Mouse (Mus musculus) hindbrain, embryonic 13.5 days (tissue): ENCODE measurements at regions not wholly inside any gene's neighbourhood (a gene's known extent, or its start where the extent isn't known, plus 50 kb on each side); places are given as distances from the start of the nearest gene placed in this dataset.
A peak's percentile ranks its signal among the peaks of the same experiment; 100 is the strongest.

Experiments
- ATAC-seq: fragments of 200-750 bp; cut with Nextera tagmentation; 2 replicates; pipeline ENCODE4 v1.8.0; 2017; ENCODE audit warnings: moderate TSS enrichment; ENCODE audit not compliant: low FRiP score
- H3K27ac ChIP-seq: fragments of 300-500 bp; sonication (generic); 2 replicates; pipeline ENCODE4 v1.5.1; 2015; ENCODE audit warnings: inconsistent platforms, mild to moderate bottlenecking, moderate library complexity
- H3K27me3 ChIP-seq: fragments of 300-500 bp; sonication (generic); 2 replicates; pipeline ENCODE4 v1.6.1; 2015; ENCODE audit warnings: mild to moderate bottlenecking, inconsistent platforms
- H3K36me3 ChIP-seq: fragments of 300-500 bp; sonication (generic); 2 replicates; pipeline ENCODE4 v1.6.1; 2015; ENCODE audit warnings: mild to moderate bottlenecking, inconsistent platforms
- H3K4me1 ChIP-seq: fragments of 300-500 bp; sonication (generic); replicated peaks from 2 replicates; pipeline ENCODE4 v1.6.1; 2015; ENCODE audit warnings: inconsistent platforms
- H3K4me2 ChIP-seq: fragments of 300-500 bp; sonication (generic); 2 replicates; pipeline ENCODE4 v1.6.1; 2015; ENCODE audit warnings: inconsistent platforms, mild to moderate bottlenecking, moderate library complexity
- H3K4me3 ChIP-seq: fragments of 300-500 bp; sonication (generic); 2 replicates; pipeline ENCODE4 v1.5.1; 2015; ENCODE audit warnings: mild to moderate bottlenecking, inconsistent platforms
- H3K9ac ChIP-seq: fragments of 300-500 bp; sonication (generic); 2 replicates; pipeline ENCODE4 v1.6.1; 2015; ENCODE audit warnings: mild to moderate bottlenecking, inconsistent platforms
- H3K9me3 ChIP-seq: fragments of 300-500 bp; sonication (generic); 2 replicates; pipeline ENCODE4 v1.6.1; 2016; ENCODE audit warnings: inconsistent platforms
- WGBS: fragments of 180-500 bp; shearing (Covaris S2); methylation state at CpG from one replicate; pipeline ENCODE4 v1.1.7; 2015; 5-methylcytosine and 5-hydroxymethylcytosine counted together

DNA sequence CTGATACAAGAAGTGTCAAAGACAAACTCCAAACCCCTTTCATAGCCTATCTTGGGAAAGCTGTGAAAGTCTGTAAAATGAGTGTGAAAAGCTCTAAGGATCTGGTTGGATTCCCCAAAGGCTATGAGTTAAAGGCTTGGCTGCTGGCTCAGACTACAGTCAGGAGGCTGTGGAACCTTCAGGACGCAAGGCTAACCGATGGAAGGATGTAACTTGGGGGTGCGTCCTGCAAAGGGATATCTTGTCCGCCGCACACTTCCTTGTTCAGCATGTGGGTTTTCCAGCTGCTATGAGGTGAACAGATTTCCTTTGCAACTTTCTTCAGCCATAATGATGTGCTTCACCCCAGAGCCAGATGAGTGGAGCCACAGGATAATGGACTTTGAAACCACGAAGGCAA, 240.3 kb upstream of the Dusp10 start:
- no peak for ATAC-seq
- Histone ChIP-seq H3K4me1 (0 out of 2 replicates have a peak, but pooled peaks cover 6% of the 10 kb centered on the region), H3K4me3 (no peak overlapping the region), H3K27ac (no peak overlapping the region), H3K9me3 (no peaks in the 10 kb centered on the region), H3K4me2 (no peak overlapping the region), H3K36me3 (no peaks in the 10 kb centered on the region), H3K27me3 (no peaks in the 10 kb centered on the region), H3K9ac (no peak overlapping the region)
- 92% methylated on average over 6 of the region's 6 CpGs for WGBS

DNA sequence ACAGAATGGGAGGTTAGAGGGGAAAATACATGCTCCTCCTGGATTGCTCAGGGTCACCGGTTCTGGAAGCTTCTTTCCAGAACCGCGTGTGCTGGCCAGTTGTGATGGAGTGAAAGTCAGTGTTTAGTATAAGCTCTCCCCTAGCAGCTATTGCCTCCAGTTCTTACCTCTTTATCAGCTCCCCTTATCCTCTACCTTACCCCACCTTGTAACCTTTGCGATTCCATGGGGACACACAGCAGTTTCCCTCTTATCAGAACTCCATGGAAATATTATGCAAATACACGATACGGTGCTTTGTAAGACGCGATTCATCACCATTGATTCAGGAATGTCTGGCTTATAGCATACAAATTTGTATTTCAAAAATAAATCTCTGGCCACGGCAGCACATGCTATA, 232.9 kb upstream of the Dusp10 start:
- H3K9me3 ChIP-seq, result no peaks in the 10 kb centered on the region
- H3K9ac ChIP-seq, result no peak overlapping the region
- H3K27ac ChIP-seq, result no peak overlapping the region
- no peak overlapping the region for H3K4me3 ChIP-seq
- 92% methylated on average over 9 of the region's 9 CpGs for WGBS
- no peaks in the 10 kb centered on the region for H3K27me3 ChIP-seq
- no peak for ATAC-seq
- no peaks in the 10 kb centered on the region for H3K36me3 ChIP-seq
- H3K4me1 ChIP-seq, result peaks cover 13% of the 10 kb centered on the region
- H3K4me2 ChIP-seq, result no peak overlapping the region

DNA sequence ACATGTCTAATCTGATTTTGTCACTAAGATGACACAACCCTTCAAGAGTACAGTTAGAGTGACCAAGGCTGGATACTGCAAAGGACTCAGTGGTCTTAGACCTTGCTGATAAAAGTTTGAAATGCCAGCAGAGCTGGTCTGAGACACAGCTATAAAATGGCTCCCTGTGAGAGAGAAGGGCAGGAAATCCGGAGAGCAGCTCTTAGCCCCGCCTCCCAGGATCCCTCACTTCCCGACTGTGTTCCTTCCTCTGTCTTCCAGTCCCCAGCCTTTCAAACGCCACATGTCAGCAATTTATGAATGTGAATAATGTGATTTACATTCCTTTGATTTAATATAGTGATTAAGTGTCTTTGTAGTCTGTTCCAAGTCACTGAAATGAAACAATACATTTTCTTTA, 232.3 kb upstream of the Dusp10 start:
- Histone ChIP-seq H3K27ac (0 out of 2 replicates have a peak overlapping the region, but pooled peaks have one; percentile 30), H3K9me3 (no peaks in the 10 kb centered on the region), H3K4me2 (no peak overlapping the region), H3K27me3 (no peaks in the 10 kb centered on the region), H3K9ac (no peak overlapping the region), H3K4me3 (no peak overlapping the region), H3K36me3 (no peaks in the 10 kb centered on the region), H3K4me1 (peaks cover 13% of the 10 kb centered on the region)
- ATAC-seq, result no peak
- WGBS, result 40% methylated on average over 4 of the region's 4 CpGs

DNA sequence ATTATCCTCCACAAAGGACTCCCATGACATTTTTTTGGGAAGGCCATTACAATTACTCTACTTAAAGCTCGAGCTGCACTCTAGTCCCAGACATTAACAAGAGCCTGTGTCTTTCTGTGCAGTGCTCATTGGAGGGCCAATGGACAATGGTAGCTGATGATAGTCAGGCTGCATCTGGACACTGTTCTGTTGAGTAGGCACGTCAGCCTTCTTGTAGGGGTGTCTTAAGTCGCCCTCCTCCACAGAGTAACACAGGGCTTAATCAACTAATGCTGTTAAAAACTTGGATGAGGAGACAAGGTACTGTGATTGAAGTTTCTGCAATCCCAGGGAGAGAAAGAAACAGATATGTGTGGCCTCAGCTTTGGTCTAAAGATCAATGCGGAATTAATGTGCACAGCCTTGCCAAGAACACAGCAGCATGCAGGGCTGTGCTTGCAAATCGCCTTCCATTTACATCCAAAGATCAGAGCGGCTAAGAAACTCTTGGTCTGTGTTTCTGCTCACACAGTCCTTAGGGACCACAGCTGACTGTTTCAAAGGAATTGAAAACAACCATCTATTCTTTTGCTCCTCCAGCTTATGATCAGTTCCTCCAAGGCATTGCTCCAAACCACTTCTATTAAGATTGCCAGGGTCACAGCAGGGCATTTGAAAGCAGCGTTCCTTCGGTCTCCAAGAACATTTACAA, 229.5 kb upstream of the Dusp10 start:
- ATAC-seq, result no peak
- Histone ChIP-seq H3K9ac (no peak overlapping the region), H3K4me3 (no peak overlapping the region), H3K36me3 (no peaks in the 10 kb centered on the region), H3K4me2 (no peak overlapping the region), H3K27me3 (no peaks in the 10 kb centered on the region), H3K9me3 (no peaks in the 10 kb centered on the region), H3K4me1 (peaks cover 13% of the 10 kb centered on the region), H3K27ac (no peak overlapping the region)
- WGBS, result 70% methylated on average over 8 of the region's 8 CpGs

DNA sequence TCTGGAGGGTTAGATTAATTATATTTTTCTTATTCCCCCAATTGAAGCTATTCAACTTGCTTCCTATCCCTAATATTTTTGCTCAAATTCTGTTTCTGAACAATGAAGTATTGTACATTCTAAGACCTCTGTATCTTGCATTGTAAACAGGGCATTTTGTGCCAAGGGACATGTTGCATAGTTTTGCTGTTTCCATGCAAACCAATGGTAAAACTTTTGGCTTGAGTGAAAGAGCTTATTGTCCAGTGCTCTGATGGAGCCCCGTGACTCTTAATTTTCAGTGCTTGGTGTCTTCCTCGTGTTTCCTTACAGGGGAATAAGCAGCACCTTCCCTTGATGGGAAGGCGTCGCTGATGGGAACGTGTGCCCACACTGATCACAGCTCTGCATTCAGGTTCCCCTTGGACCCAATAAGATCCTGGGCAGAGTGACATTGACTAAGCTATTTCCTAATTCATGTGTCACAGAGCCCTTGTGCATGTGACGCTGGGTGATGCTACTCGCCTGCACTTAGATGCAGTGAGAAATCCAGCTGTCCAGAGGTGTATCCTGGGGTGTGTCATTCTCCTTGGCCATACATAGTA, 220.8 kb upstream of the Dusp10 start:
- no peaks in the 10 kb centered on the region; the same call in 1 of the 2 replicates for H3K4me1 ChIP-seq
- no peak overlapping the region for H3K4me3 ChIP-seq
- ATAC-seq, result 0 out of 2 replicates have a peak, but pooled peaks have one; percentile 17
- no peaks in the 10 kb centered on the region for H3K9me3 ChIP-seq
- no peaks in the 10 kb centered on the region for H3K27me3 ChIP-seq
- H3K4me2 ChIP-seq, result no peak overlapping the region
- H3K27ac ChIP-seq, result no peak overlapping the region
- H3K9ac ChIP-seq, result no peak overlapping the region
- H3K36me3 ChIP-seq, result no peaks in the 10 kb centered on the region
- 64% methylated on average over 7 of the region's 7 CpGs for WGBS

DNA sequence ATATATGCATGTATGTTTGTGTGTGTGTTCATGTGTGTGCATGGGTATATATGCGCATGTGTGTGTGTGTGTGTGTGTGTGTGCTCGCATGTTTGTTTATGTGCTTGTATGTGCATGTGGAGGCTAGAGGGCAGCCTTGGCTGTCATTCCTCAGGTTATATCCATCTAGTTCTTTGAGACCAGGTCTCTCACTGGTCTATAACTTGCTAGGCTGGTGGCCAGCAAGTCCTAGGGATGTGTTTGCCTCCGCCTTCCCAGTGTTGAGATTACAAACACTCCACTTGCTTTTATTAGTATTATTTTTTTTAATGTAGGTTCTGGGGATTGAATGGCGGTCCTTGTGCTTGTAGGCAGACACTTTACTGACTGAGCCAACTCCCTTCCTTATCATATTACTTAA, 219.8 kb upstream of the Dusp10 start:
- Histone ChIP-seq H3K9me3 (no peaks in the 10 kb centered on the region), H3K27ac (no peak overlapping the region), H3K4me2 (no peak overlapping the region), H3K9ac (no peak overlapping the region), H3K36me3 (no peaks in the 10 kb centered on the region), H3K4me1 (peaks cover under 1% of the 10 kb centered on the region), H3K27me3 (no peaks in the 10 kb centered on the region), H3K4me3 (no peak overlapping the region)
- ATAC-seq, result no peak
- WGBS, result 92% methylated on average over 4 of the region's 4 CpGs

DNA sequence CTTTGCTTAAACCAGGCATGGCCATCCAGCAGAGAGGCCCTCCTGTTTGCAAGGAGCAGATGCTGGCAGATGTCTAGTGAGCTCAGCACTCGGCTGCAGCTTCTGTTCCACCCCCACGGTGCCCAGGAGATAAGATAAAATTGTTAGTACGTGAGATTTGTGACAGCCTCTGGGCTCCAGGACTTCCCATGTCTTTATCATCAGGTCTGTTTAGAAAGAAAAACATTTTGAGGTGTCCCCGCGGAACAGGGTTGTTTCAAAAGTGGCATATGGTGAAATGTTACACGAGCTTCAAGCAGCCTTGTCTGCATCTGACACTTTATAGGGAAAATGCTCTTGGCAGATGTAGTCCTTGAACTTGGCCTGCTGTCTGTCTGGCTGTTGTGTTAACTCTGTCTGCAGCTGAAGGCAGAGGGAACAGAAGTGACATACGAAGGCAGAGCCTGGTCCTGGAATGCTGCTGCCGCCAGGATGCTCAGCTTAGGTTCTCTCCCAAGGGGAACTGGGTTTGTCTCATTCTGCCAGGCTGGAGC, 219.1 kb upstream of the Dusp10 start:
- no peak overlapping the region for H3K4me2 ChIP-seq
- no peaks in the 10 kb centered on the region for H3K9me3 ChIP-seq
- no peaks in the 10 kb centered on the region for H3K36me3 ChIP-seq
- ATAC-seq, result no peak
- no peaks in the 10 kb centered on the region for H3K27me3 ChIP-seq
- H3K4me3 ChIP-seq, result no peak overlapping the region
- no peak overlapping the region for H3K9ac ChIP-seq
- H3K4me1 ChIP-seq, result peaks cover 7% of the 10 kb centered on the region
- 64% methylated on average over 8 of the region's 8 CpGs for WGBS
- H3K27ac ChIP-seq, result no peak overlapping the region

DNA sequence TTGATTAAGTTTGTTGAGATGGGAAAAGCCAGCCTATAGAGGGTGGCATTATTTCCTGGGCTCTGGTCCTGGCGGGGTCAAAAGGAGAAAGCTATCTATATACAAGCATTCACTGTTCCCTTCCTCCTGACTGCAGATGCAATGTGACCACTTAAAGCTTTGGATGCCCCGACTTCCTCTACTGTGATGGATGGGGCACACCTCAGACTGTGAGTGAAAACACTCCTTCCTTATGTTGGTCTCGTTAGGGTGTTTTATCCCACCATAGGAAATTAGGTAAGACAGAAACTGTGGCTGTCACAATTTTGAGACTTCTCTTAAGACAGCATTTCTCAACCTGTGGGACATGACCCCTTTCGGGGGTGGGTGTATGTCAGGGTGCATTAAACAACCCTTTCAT, 210.8 kb upstream of the Dusp10 start:
- WGBS, result 88% methylated on average over 4 of the region's 4 CpGs
- Histone ChIP-seq H3K4me1 (peaks cover 7% of the 10 kb centered on the region), H3K27me3 (no peaks in the 10 kb centered on the region), H3K4me2 (no peak overlapping the region), H3K4me3 (no peak overlapping the region), H3K36me3 (no peaks in the 10 kb centered on the region), H3K9me3 (no peaks in the 10 kb centered on the region), H3K27ac (no peak overlapping the region), H3K9ac (no peak overlapping the region)
- no peak for ATAC-seq

DNA sequence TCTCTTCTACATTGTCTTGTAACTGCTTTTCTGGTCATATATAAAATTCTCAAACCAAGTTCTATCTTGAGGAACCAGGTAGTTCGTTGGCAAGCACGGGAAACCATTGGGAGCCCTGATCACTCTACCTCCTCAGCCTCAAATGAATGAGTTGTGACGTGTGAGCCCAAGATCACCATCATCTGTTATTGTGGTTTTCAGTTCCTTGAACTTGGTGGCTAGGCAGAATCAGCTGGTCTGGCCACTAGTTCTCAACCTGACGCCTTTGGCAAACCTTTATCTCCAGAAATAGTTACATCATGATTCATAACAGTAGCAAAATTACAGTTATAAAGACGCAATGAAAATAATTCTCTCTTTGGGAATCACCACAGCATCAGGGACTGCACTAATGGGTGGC, 209.7 kb upstream of the Dusp10 start:
- Histone ChIP-seq H3K27ac (no peak overlapping the region), H3K9me3 (no peaks in the 10 kb centered on the region), H3K4me1 (peaks cover 6% of the 10 kb centered on the region), H3K4me2 (no peak overlapping the region), H3K4me3 (no peak overlapping the region), H3K27me3 (no peaks in the 10 kb centered on the region), H3K9ac (no peak overlapping the region), H3K36me3 (no peaks in the 10 kb centered on the region)
- WGBS, result 93% methylated on average over 5 of the region's 5 CpGs
- ATAC-seq, result no peak

DNA sequence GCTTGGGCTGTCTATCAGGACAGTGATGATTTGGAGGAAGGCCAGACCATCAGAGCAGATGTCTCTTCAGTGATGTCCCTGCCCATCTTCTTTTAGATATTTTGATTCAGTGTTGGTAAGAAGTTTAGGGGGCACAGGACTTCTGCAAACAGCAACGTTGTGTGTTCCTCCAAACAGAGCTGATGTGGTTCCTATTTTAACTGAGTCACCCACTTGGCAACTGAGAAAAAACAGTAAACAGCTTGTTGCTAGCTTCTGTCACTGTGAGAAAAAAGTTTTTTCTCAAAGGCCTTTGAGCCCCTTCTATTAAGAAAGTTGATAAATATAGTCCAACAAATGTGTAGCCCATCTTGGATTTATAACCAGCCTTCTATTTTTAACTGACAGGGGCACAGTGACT, 209.3 kb upstream of the Dusp10 start:
- no peak for ATAC-seq
- Histone ChIP-seq H3K9ac (no peak overlapping the region), H3K4me3 (no peak overlapping the region), H3K4me1 (peaks cover 1% of the 10 kb centered on the region), H3K4me2 (no peak overlapping the region), H3K36me3 (no peaks in the 10 kb centered on the region), H3K27ac (no peak overlapping the region), H3K9me3 (no peaks in the 10 kb centered on the region), H3K27me3 (no peaks in the 10 kb centered on the region)
- 93% methylated on average over 1 of the region's 1 CpGs for WGBS

DNA sequence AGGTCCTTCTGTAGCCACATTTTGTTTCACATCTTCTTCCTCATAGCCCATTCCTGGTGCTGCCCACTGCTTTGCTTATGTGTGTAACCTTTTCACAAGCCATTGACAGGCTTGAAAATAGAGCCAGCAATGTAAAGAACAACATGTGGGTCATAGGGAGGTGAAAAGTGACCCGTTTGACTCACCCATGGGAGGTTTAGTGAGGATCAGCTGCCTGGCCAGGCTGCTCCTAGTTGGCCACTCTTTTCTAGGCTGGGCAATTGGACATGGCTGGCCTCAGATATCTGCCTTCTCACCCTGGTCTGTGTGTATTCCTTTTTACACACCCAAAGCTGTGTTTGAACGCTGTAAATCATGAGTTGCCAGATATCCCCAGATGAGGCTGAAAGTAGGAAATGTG, 208.8 kb upstream of the Dusp10 start:
- Histone ChIP-seq H3K4me2 (no peak overlapping the region), H3K27me3 (no peaks in the 10 kb centered on the region), H3K9ac (no peak overlapping the region), H3K4me1 (no peaks in the 10 kb centered on the region), H3K36me3 (no peaks in the 10 kb centered on the region), H3K9me3 (no peaks in the 10 kb centered on the region), H3K27ac (no peak overlapping the region), H3K4me3 (no peak overlapping the region)
- whole genome bisulfite sequencing, result 81% methylated on average over 2 of the region's 2 CpGs
- ATAC-seq, result no peak

DNA sequence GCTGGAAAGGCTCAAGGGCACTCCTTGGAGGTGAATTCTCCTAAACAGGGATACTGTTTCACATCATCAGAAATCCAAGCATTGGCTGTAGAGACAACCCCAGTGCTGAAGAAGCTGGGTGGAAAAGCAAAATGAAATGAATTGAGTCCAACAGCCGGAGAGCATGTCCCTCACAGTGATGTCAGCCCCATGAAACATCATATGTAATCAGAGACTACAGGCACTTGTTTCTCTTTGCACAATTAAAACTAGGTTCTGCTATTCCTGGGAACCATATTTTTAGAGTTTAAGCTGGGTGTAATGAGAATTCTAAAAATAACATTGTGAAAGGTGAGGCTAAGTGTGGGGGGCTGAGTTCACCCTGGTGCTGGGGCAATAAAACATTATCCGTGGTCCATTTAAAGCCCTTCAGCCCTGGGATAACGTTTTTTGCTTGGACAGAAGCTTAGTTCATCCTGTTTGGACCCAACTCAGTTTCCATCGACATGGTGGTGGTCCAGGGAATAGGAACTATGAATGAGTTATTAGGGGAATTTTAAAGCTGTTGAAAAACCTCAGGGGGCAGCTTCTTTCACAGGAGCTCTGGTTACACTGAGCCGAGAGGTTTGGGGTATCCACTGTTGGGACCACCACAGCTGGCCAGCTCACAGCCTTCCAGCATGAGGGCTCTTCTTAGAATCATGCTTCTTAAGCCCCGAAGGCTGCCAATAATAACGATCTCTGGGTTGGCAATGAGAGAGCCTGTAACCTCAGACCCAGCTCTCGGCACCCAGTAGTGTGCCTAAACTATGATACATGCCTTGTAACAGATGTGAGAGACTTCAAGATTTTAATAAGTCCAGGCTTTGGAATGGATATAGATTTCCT, 206.0 kb upstream of the Dusp10 start:
- Histone ChIP-seq H3K27ac (no peak overlapping the region), H3K9me3 (no peaks in the 10 kb centered on the region), H3K4me2 (no peak overlapping the region), H3K9ac (no peak overlapping the region), H3K36me3 (no peaks in the 10 kb centered on the region), H3K27me3 (no peaks in the 10 kb centered on the region), H3K4me1 (no peaks in the 10 kb centered on the region), H3K4me3 (no peak overlapping the region)
- whole genome bisulfite sequencing, result 77% methylated on average over 8 of the region's 8 CpGs
- no peak for ATAC-seq
